In the genomic region with DNA sequence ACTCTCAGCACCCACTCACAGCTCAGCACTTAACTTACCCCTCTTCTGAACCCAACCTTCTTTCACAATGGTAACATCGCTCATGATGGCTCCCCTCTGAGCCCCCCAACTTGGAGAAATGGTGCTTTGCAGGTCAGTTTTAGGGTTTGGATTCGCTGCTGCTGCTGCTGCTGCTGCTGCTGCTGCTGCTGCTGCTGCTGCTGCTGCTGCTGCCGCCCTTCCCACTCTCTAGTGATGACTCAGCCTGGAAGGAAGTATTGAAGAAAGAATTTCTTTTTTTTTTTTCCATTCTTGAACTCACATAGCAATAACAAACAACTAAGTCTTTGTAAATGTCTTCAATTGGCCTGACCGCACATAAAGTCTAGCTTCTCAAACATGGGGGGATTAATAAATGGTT, we compare ENCODE assay signal across 12 mouse cellular contexts. TPM values are rescaled to one million over a fixed set of nuclear protein-coding genes. Genes with fewer than 3 reads are reported as not detected.
DNase-seq lines count a peak whose midpoint lies in the region; ATAC-seq and TF ChIP-seq lines count a peak whose summit lies in the region.
"Had no signal": no experiment of that assay in that cellular context is flagged by ENCODE, and none has a peak within 500 bp of the region (broad histone marks: within the 10 kb centered on the region; RNA-seq: fewer than 3 reads in every experiment).

No protein-coding gene starts in this region.

- no peak overlapping the region for H3K4me3 ChIP-seq in cerebellum, adult 2 months (replicated peaks; ENCODE audit: insufficient read depth, low read depth, low read length)
- H3K4me3 ChIP-seq in layer of hippocampus, adult 2 months, result no peak overlapping the region
- no peak overlapping the region for H3K4me3 ChIP-seq in intestine, embryonic 16.5 days (ENCODE audit: low read length)
- H3K4me3 ChIP-seq: stomach, embryonic 15.5 days had no signal

- no peaks in the 10 kb centered on the region for H3K36me3 ChIP-seq in intestine, embryonic 16.5 days (ENCODE audit: control insufficient read depth, insufficient read depth, low read length)
- H3K36me3 ChIP-seq: stomach, embryonic 15.5 days had no signal

- no peaks in the 10 kb centered on the region for H3K27me3 ChIP-seq in cerebellum, adult 2 months (ENCODE audit: control insufficient read depth, insufficient read depth, low read length)
- H3K27me3 ChIP-seq in intestine, embryonic 16.5 days (replicated peaks; ENCODE audit: control insufficient read depth, insufficient read depth, low read length), result no peaks in the 10 kb centered on the region
- H3K27me3 ChIP-seq: stomach, embryonic 15.5 days had no signal

- H3K4me2 ChIP-seq in intestine, embryonic 16.5 days (ENCODE audit: low read depth, low read length), result no peak overlapping the region
- H3K4me2 ChIP-seq: stomach, embryonic 15.5 days had no signal

- H3K9ac ChIP-seq in intestine, embryonic 16.5 days (ENCODE audit: low read depth, low read length), result no peak overlapping the region
- H3K9ac ChIP-seq: forebrain, postnatal 0 days; stomach, embryonic 15.5 days had no signal

- no peaks in the 10 kb centered on the region for H3K4me1 ChIP-seq in cerebellum, adult 2 months (ENCODE audit: control insufficient read depth, insufficient read depth, low read length)
- no peaks in the 10 kb centered on the region for H3K4me1 ChIP-seq in intestine, embryonic 16.5 days (ENCODE audit: control insufficient read depth, insufficient read depth, low read length)
- H3K4me1 ChIP-seq: stomach, embryonic 15.5 days had no signal

- no peaks in the 10 kb centered on the region for H3K9me3 ChIP-seq in intestine, embryonic 16.5 days (ENCODE audit: control insufficient read depth, low read length)
- H3K9me3 ChIP-seq: stomach, embryonic 15.5 days had no signal

- WGBS in cerebellum, adult 2 months, result 69% methylated on average over 4 of the region's 4 CpGs
- WGBS in intestine, embryonic 16.5 days, result 63% methylated on average over 4 of the region's 4 CpGs

- DNase-seq in cerebellum, adult 2 months, result no peak
- no peak for DNase-seq in cerebellum, adult 18-20 months
- no peak for DNase-seq in layer of hippocampus, adult 2 months (ENCODE audit: low spot score in 2 of 2)
- DNase-seq in layer of hippocampus, adult 8-10 months (ENCODE audit: low spot score in 2 of 2), result no peak
- DNase-seq in Muller cell, postnatal 12 days (ENCODE audit: inconsistent ontology term), result peak; percentile 56
- DNase-seq in lung, postnatal 10 days, result peak; percentile 17
- DNase-seq in cerebellum, postnatal 36 days, result no peak
- DNase-seq: embryo, embryonic 11 days; forebrain, postnatal 0 days; kidney, adult 11 months had no signal

- ATAC-seq in intestine, embryonic 16.5 days, result no peak
- ATAC-seq: forebrain, postnatal 0 days had no signal

- no peak for TF ChIP-seq POLR2A in cerebellum, adult 2 months (IDR thresholded peaks at IDR 0.05; ENCODE audit: borderline replicate concordance, insufficient read depth, low read length)

- H3K27ac ChIP-seq in cerebellum, adult 2 months (ENCODE audit: insufficient read depth, low read length), result 0 out of 2 replicates have a peak overlapping the region, but pooled peaks have one; percentile 47
- H3K27ac ChIP-seq in layer of hippocampus, adult 2 months, result peak overlapping the region; percentile 19; the same call in 1 of the 2 replicates
- no peak overlapping the region for H3K27ac ChIP-seq in intestine, embryonic 16.5 days (ENCODE audit: low read length)
- H3K27ac ChIP-seq: stomach, embryonic 15.5 days had no signal

- no peak for TF ChIP-seq CTCF in cerebellum, adult 2 months (IDR thresholded peaks at IDR 0.05; ENCODE audit: borderline replicate concordance, insufficient read depth, low read depth, low read length)
- TF ChIP-seq CTCF in layer of hippocampus, adult 2 months (conservative IDR thresholded peaks at IDR 0.05), result no peak

RNA-seq across cellular contexts. Expression of gene Akt3, which starts 9.4 kb away (rescaled TPM):
- polyA plus RNA-seq in cerebellum, adult 2 months (2012; rRNA removed), result 39.8 and 40.0 TPM in 2 replicates
- 100 to 1,000 TPM; 253 to 255 TPM for total RNA-seq in layer of hippocampus, adult 2 months (2021)
- total RNA-seq in layer of hippocampus, adult 8-10 months (2022), result 100 to 1,000 TPM; 208 to 256 (median 240) TPM
- polyA plus RNA-seq in intestine, embryonic 16.5 days (2015; fragmentation: Nextera tagmentation; extraction: Ambion mirVana), result 2.3 TPM in 2 replicates

Comparison
In these comparisons a context has a peak if more than half of its experiments do, and no peak if none do; other contexts are left out.
1. DNase-seq: peak in Muller cell, postnatal 12 days (single experiment) and lung, postnatal 10 days (single experiment); none in cerebellum, adult 2 months (0 of 2), cerebellum, adult 18-20 months (0 of 2), layer of hippocampus, adult 2 months (0 of 2), layer of hippocampus, adult 8-10 months (0 of 2) and cerebellum, postnatal 36 days (0 of 2).